ENCODE assay signal across 7 mouse cellular contexts in genomic region chr6:120038366-120039255, GRCm38 (mm10). TPM values are rescaled to one million over a fixed set of nuclear protein-coding genes. Genes with fewer than 3 reads are reported as not detected.
DNase-seq lines count a peak whose midpoint lies in the region; ATAC-seq lines count a peak whose summit lies in the region.

Gene Wnk1, minus strand, starts transcription at chr6:120038672.

- peak; percentile 94 for ATAC-seq in intestine, embryonic 16.5 days
- peak; percentile 94 for ATAC-seq in midbrain, embryonic 11.5 days (ENCODE audit: low FRiP score)

- H3K4me1 ChIP-seq in intestine, embryonic 16.5 days (ENCODE audit: control insufficient read depth, insufficient read depth, low read length), result peaks cover 9% of the 10 kb centered on the region
- peaks cover 16% of the 10 kb centered on the region for H3K4me1 ChIP-seq in midbrain, embryonic 11.5 days (ENCODE audit: control insufficient read depth, insufficient read depth, low read length)

- H3K4me2 ChIP-seq in intestine, embryonic 16.5 days (ENCODE audit: low read depth, low read length), result peak within 1 kb of the TSS; percentile 78
- peak within 1 kb of the TSS; percentile 88 for H3K4me2 ChIP-seq in midbrain, embryonic 11.5 days

- H3K9me3 ChIP-seq in intestine, embryonic 16.5 days (ENCODE audit: control insufficient read depth, low read length), result no peaks in the 10 kb centered on the region
- H3K9me3 ChIP-seq in midbrain, embryonic 11.5 days (ENCODE audit: control insufficient read depth, low read length), result no peaks in the 10 kb centered on the region

- H3K9ac ChIP-seq in intestine, embryonic 16.5 days (ENCODE audit: low read depth, low read length), result peak within 1 kb of the TSS; percentile 90
- H3K9ac ChIP-seq in midbrain, embryonic 11.5 days (ENCODE audit: low read length), result peak within 1 kb of the TSS; percentile 81

- no peaks in the 10 kb centered on the region for H3K36me3 ChIP-seq in intestine, embryonic 16.5 days (ENCODE audit: control insufficient read depth, insufficient read depth, low read length)
- no peaks in the 10 kb centered on the region for H3K36me3 ChIP-seq in midbrain, embryonic 11.5 days (ENCODE audit: control insufficient read depth, insufficient read depth, low read length)

- H3K27ac ChIP-seq in intestine, embryonic 16.5 days (ENCODE audit: low read length), result peak within 1 kb of the TSS; percentile 99
- H3K27ac ChIP-seq in midbrain, embryonic 11.5 days (ENCODE audit: low read depth, low read length), result peak within 1 kb of the TSS; percentile 96

- no peaks in the 10 kb centered on the region for H3K27me3 ChIP-seq in intestine, embryonic 16.5 days (replicated peaks; ENCODE audit: control insufficient read depth, insufficient read depth, low read length)
- H3K27me3 ChIP-seq in midbrain, embryonic 11.5 days (ENCODE audit: control insufficient read depth, insufficient read depth, low read length), result no peaks in the 10 kb centered on the region

- intact Hi-C loops in left cerebral cortex, postnatal 36 days (cut with DNase I), result loop anchor here (2.0 to 10.0 kb wide), 4 partner anchors 36 to 554 kb away; no protein-coding TSS in a partner anchor

- H3K4me3 ChIP-seq in intestine, embryonic 16.5 days (ENCODE audit: low read length), result peak within 1 kb of the TSS; percentile 96
- peak within 1 kb of the TSS; percentile 84 for H3K4me3 ChIP-seq in midbrain, embryonic 11.5 days (ENCODE audit: low read depth, low read length)

- peak; percentile 97 for DNase-seq in adrenal gland, adult 8-10 months
- peak; percentile 99 for DNase-seq in embryo, embryonic 9.5 days (ENCODE audit: extremely low spot score)
- peak; percentile 95 to 96 for DNase-seq in gastrocnemius, postnatal 4 days (ENCODE audit: low spot score in 2 of 2)
- peak; percentile 97 to 98 for DNase-seq in left cerebral cortex, postnatal 36 days (ENCODE audit: low spot score in 2 of 2)
- DNase-seq in midbrain, embryonic 11.5 days (ENCODE audit: low spot score, missing footprints), result peak; percentile 100
- DNase-seq in skeletal muscle tissue, adult 2 months (ENCODE audit: low read depth, low spot score), result peak; percentile 98

- under 1% methylated on average over 53 of the region's 59 CpGs for WGBS in intestine, embryonic 16.5 days
- WGBS in midbrain, embryonic 11.5 days, result under 1% methylated on average over 56 of the region's 59 CpGs

RNA-seq across cellular contexts. Expression of gene Wnk1, which starts in this region (rescaled TPM):
- 100 to 1,000 TPM; 160 to 245 (median 208) TPM for total RNA-seq in adrenal gland, adult 8-10 months (2022)
- total RNA-seq in gastrocnemius, postnatal 4 days (2021), result 100 to 1,000 TPM; 266 to 271 TPM
- 27.0 and 29.6 TPM in 2 replicates for polyA plus RNA-seq in intestine, embryonic 16.5 days (2015; fragmentation: Nextera tagmentation; extraction: Ambion mirVana)
- total RNA-seq in left cerebral cortex, postnatal 36 days (2021), result 100 to 1,000 TPM; 152 to 184 TPM
- 59.3 and 61.0 TPM in 2 replicates for polyA plus RNA-seq in midbrain, embryonic 11.5 days (2014; fragmentation: Nextera tagmentation; extraction: Ambion mirVana)

Comparison
In these comparisons a context has a peak if more than half of its experiments do, and no peak if none do; other contexts are left out.
1. Peak in every context shown above with its lines: DNase-seq, ATAC-seq, H3K4me3 ChIP-seq and H3K27ac ChIP-seq.